Mouse (Mus musculus) frontal cortex, adult (tissue): ENCODE measurements at regions not wholly inside any gene's neighbourhood (a gene's known extent, or its start where the extent isn't known, plus 50 kb on each side); places are given as distances from the start of the nearest gene placed in this dataset.

Experiments
- ATAC-seq: cut with Nextera tagmentation; 2 replicates; pipeline ENCODE4 v1.9.2; 2017; ENCODE audit warnings: mild to moderate bottlenecking, moderate library complexity, mixed read lengths; ENCODE audit not compliant: low TSS enrichment

GRCm38 (mm10) chr5:78993258-78993657 is 1585.4 kb upstream of the Igfbp7 start:
- peak; percentile 89 for ATAC-seq

GRCm38 (mm10) chr5:78989714-78990113 is 1581.9 kb upstream of the Igfbp7 start:
- no peak for ATAC-seq

- ATAC-seq: no peak
Observed at GRCm38 (mm10) chr5:78976480-78977041, 1568.7 kb upstream of the Igfbp7 start.

GRCm38 (mm10) chr5:78945702-78946101 is 1537.9 kb upstream of the Igfbp7 start:
- ATAC-seq: peak; percentile 92

- ATAC-seq: no peak
Observed at GRCm38 (mm10) chr5:78921860-78922610, 1514.2 kb upstream of the Igfbp7 start.

GRCm38 (mm10) chr5:78900128-78900527 is 1492.3 kb upstream of the Igfbp7 start:
- ATAC-seq: no peak

GRCm38 (mm10) chr5:78878775-78879174 is 1470.9 kb upstream of the Igfbp7 start:
- no peak for ATAC-seq

GRCm38 (mm10) chr5:78845126-78845525 is 1437.3 kb upstream of the Igfbp7 start:
- no peak for ATAC-seq

GRCm38 (mm10) chr5:78797391-78797790 is 1389.5 kb upstream of the Igfbp7 start:
- no peak for ATAC-seq
